Mouse (Mus musculus) thymus, postnatal 0 days (tissue): ENCODE results near the gene Gnai1. TPM values are rescaled to one million over a fixed set of nuclear protein-coding genes. Genes with fewer than 3 reads are reported as not detected.

ENCODE experiments used
- DNase-seq: peaks from one replicate; pipeline ENCODE4 v3.0.0-alpha.2; 2015; ENCODE audit warnings: low spot score
- polyA plus RNA-seq: library from polyadenylated mRNA; unstranded; fragments of >200 nt; fragmentation: Nextera tagmentation; extraction: Ambion mirVana; gene quantifications from 2 replicates; pipeline ENCODE4 v1.2.1, GENCODE M21; 2015

Gnai1 gene
- polyA plus RNA-seq, 1 experiment from 2014 or later = 3.7 TPM

- DNase-seq = no peak
Observed at GRCm38 (mm10) chr5:18288694-18289093, 71.5 kb downstream of the Gnai1 start.

GRCm38 (mm10) chr5:18288079-18288478 lies 72.1 kb downstream of the Gnai1 start:
- DNase-seq = no peak

GRCm38 (mm10) chr5:18282095-18282494 lies 78.1 kb downstream of the Gnai1 start:
- no peak for DNase-seq

GRCm38 (mm10) chr5:18274352-18274940 lies 85.7 kb downstream of the Gnai1 start:
- DNase-seq = no peak

- no peak for DNase-seq
Observed at GRCm38 (mm10) chr5:18273291-18274284, 86.6 kb downstream of the Gnai1 start.

GRCm38 (mm10) chr5:18250379-18251017 lies 109.7 kb downstream of the Gnai1 start:
- no peak for DNase-seq

GRCm38 (mm10) chr5:18249132-18249531 lies 111.0 kb downstream of the Gnai1 start:
- no peak for DNase-seq

GRCm38 (mm10) chr5:18229396-18229795 lies 130.8 kb downstream of the Gnai1 start:
- DNase-seq = no peak

- DNase-seq = no peak
Observed at GRCm38 (mm10) chr5:18228866-18229265, 131.3 kb downstream of the Gnai1 start.

GRCm38 (mm10) chr5:18220873-18221272 lies 139.3 kb downstream of the Gnai1 start:
- no peak for DNase-seq

GRCm38 (mm10) chr5:18218292-18218691 lies 141.9 kb downstream of the Gnai1 start:
- no peak for DNase-seq

- no peak for DNase-seq
Observed at GRCm38 (mm10) chr5:18217856-18218255, 142.3 kb downstream of the Gnai1 start.
